Mouse (Mus musculus) kidney, postnatal 0 days (tissue): ENCODE results near the gene Ifna2. TPM values are rescaled to one million over a fixed set of nuclear protein-coding genes. Genes with fewer than 3 reads are reported as not detected.

ENCODE experiments used
- ATAC-seq: fragments of 200-750 bp; cut with Nextera tagmentation; replicated peaks from 2 replicates; pipeline ENCODE4 v1.8.0; 2017; ENCODE audit warnings: low read depth, moderate number of reproducible peaks, moderate TSS enrichment, moderate library complexity; ENCODE audit not compliant: low FRiP score
- DNase-seq: peaks from one replicate; pipeline ENCODE4 v3.0.0-alpha.2; 2016; ENCODE audit warnings: low spot score
- H3K27ac ChIP-seq: fragments of 300-500 bp; sonication (generic); 2 replicates; pipeline ENCODE4 v1.5.1; 2014; ENCODE audit warnings: mild to moderate bottlenecking
- H3K27me3 ChIP-seq: fragments of 300-500 bp; sonication (generic); 2 replicates; pipeline ENCODE4 v1.6.1; 2014; ENCODE audit warnings: low read length, mixed read lengths; ENCODE audit not compliant: insufficient read depth
- H3K36me3 ChIP-seq: fragments of 300-500 bp; sonication (generic); 2 replicates; pipeline ENCODE4 v1.6.1; 2014; ENCODE audit warnings: low read length, mixed read lengths; ENCODE audit not compliant: insufficient read depth
- H3K4me1 ChIP-seq: fragments of 300-500 bp; sonication (generic); replicated peaks from 2 replicates; pipeline ENCODE4 v1.6.1; 2014; ENCODE audit warnings: antibody characterized with exemption, low read length, mixed read lengths; ENCODE audit not compliant: insufficient read depth
- H3K4me2 ChIP-seq: fragments of 300-500 bp; sonication (generic); 2 replicates; pipeline ENCODE4 v1.6.1; 2014; ENCODE audit warnings: mild to moderate bottlenecking, low read length, moderate library complexity, mixed read lengths
- H3K4me3 ChIP-seq: fragments of 300-500 bp; sonication (generic); replicated peaks from 2 replicates; pipeline ENCODE4 v1.5.1; 2014; ENCODE audit warnings: low read depth, low read length
- H3K9ac ChIP-seq: fragments of 300-500 bp; sonication (generic); 2 replicates; pipeline ENCODE4 v1.6.1; 2014; ENCODE audit warnings: low read depth, low read length
- H3K9me3 ChIP-seq: fragments of 300-500 bp; sonication (generic); replicated peaks from 2 replicates; pipeline ENCODE4 v1.6.1; 2016; ENCODE audit warnings: low read length, inconsistent platforms, mixed read lengths
- CTCF ChIP-seq: IDR thresholded peaks from 2 replicates; pipeline ENCODE4 v1.5.1; 2016; ENCODE audit warnings: antibody characterized with exemption, low read depth, mild to moderate bottlenecking, moderate library complexity
- WGBS: fragments of 180-500 bp; shearing (Covaris S2); extraction: QIAGEN DNeasy Blood & Tissue Kit; methylation state at CpG from one replicate; pipeline ENCODE4 v1.1.7; 2014; 5-methylcytosine and 5-hydroxymethylcytosine counted together
- polyA plus RNA-seq: library from polyadenylated mRNA; unstranded; fragments of >200 nt; fragmentation: Nextera tagmentation; extraction: Ambion mirVana; gene quantifications from 2 replicates; pipeline ENCODE4 v1.2.1, GENCODE M21; 2015

Ifna2 gene
- polyA plus RNA-seq, 1 experiment from 2014 or later = not detected

- ATAC-seq (no peak), DNase-seq (no peak)
- no peak for TF ChIP-seq CTCF
- Histone ChIP-seq H3K9me3 (no peaks in the 10 kb centered on the region), H3K27ac (no peak overlapping the region), H3K4me3 (no peak overlapping the region), H3K4me2 (no peak overlapping the region), H3K36me3 (peaks cover 4% of the 10 kb centered on the region; the same call in 1 of the 2 replicates), H3K9ac (no peak overlapping the region), H3K4me1 (peaks cover 1% of the 10 kb centered on the region; the same call in 1 of the 2 replicates), H3K27me3 (no peaks in the 10 kb centered on the region)
These were observed 31.3 kb upstream of the Ifna2 start for GRCm38 (mm10) chr4:88715059-88715458.

DNA sequence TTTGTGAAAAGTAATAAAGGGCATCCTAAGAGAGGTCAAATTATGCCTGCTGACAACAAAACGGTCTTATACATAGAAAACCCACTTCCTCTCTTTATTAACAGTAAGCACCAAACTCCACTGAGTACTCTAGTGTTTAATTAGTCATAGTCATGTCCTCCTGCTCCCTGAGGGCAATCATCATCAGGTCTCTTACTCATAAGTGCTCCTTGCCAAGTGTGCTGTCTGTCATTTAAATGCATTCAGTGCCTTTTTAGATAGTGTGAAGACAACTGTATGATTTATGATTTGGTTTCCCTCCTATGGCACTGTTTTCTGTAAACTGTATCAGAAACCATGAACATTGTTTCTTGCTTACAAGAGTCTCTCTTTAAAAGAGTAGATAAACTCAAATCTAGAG lies 30.6 kb upstream of the Ifna2 start:
- H3K9ac ChIP-seq = no peak overlapping the region
- H3K4me2 ChIP-seq = no peak overlapping the region
- H3K9me3 ChIP-seq = no peaks in the 10 kb centered on the region
- DNase-seq (no peak), ATAC-seq (no peak)
- TF ChIP-seq CTCF = no peak
- no peaks in the 10 kb centered on the region for H3K4me1 ChIP-seq
- no peak overlapping the region for H3K27ac ChIP-seq
- H3K4me3 ChIP-seq = no peak overlapping the region
- peaks cover 4% of the 10 kb centered on the region; the same call in 1 of the 2 replicates for H3K36me3 ChIP-seq
- no peaks in the 10 kb centered on the region for H3K27me3 ChIP-seq
- WGBS = 83% methylated on average over 1 of the region's 1 CpGs

DNA sequence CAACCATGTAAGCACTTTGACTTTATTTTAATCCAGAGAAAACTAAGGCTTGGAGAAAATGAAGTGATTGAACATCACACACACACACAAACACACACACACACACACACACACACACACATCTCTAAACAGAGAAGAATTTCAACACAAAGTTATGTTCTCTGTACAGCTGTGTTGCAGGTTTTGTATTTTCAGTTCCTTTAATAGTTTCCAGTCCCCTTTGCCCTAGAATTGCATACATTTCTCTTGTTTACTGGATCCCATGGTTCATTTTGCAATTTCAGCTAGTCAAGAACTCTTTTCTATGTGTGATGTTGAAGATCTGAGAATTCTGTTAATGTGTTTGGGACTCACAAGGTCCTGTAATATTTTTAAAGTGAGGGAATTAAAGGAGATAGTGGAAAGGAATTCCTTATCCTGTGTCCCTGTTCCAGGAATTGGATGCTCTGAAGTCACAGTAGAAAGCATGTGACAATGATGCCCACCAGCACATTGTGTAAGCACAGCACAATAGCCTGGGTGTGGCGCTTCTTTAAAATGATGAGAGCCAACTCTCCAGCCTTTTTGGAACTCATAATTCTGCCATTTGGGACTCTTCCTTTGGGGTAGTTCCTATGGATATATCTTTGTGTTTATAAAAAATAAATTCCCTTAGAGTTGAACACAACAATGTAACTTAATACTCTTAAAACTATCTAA lies 23.6 kb upstream of the Ifna2 start:
- Histone ChIP-seq H3K4me2 (no peak overlapping the region), H3K4me1 (no peaks in the 10 kb centered on the region), H3K9me3 (no peaks in the 10 kb centered on the region), H3K27me3 (no peaks in the 10 kb centered on the region), H3K36me3 (no peaks in the 10 kb centered on the region), H3K9ac (no peak overlapping the region), H3K27ac (no peak overlapping the region), H3K4me3 (no peak overlapping the region)
- WGBS = 97% methylated on average over 1 of the region's 1 CpGs
- TF ChIP-seq CTCF = no peak
- no peak for ATAC-seq
- no peak for DNase-seq

- Histone ChIP-seq H3K4me2 (no peak overlapping the region), H3K4me3 (no peak overlapping the region), H3K36me3 (no peaks in the 10 kb centered on the region), H3K4me1 (no peaks in the 10 kb centered on the region), H3K9me3 (no peaks in the 10 kb centered on the region), H3K27me3 (no peaks in the 10 kb centered on the region), H3K9ac (no peak overlapping the region), H3K27ac (no peak overlapping the region)
- TF ChIP-seq CTCF = no peak
- 29% methylated on average over 3 of the region's 3 CpGs for WGBS
- DNase-seq (no peak), ATAC-seq (no peak)
These were observed 22.2 kb upstream of the Ifna2 start for GRCm38 (mm10) chr4:88705924-88706323.

GRCm38 (mm10) chr4:88699301-88699700 lies 15.6 kb upstream of the Ifna2 start:
- Histone ChIP-seq H3K9me3 (no peaks in the 10 kb centered on the region), H3K27me3 (no peaks in the 10 kb centered on the region), H3K36me3 (no peaks in the 10 kb centered on the region), H3K4me2 (no peak overlapping the region), H3K9ac (no peak overlapping the region), H3K4me1 (no peaks in the 10 kb centered on the region), H3K4me3 (no peak overlapping the region), H3K27ac (no peak overlapping the region)
- 80% methylated on average over 1 of the region's 1 CpGs for WGBS
- DNase-seq = no peak
- TF ChIP-seq CTCF = no peak
- no peak for ATAC-seq

- H3K4me1 ChIP-seq = no peaks in the 10 kb centered on the region
- TF ChIP-seq CTCF = no peak
- H3K4me2 ChIP-seq = no peak overlapping the region
- H3K9ac ChIP-seq = no peak overlapping the region
- no peaks in the 10 kb centered on the region for H3K9me3 ChIP-seq
- DNase-seq = no peak
- no peak for ATAC-seq
- H3K27ac ChIP-seq = no peak overlapping the region
- 78% methylated on average over 5 of the region's 5 CpGs for WGBS
- no peak overlapping the region for H3K4me3 ChIP-seq
- no peaks in the 10 kb centered on the region for H3K27me3 ChIP-seq
- H3K36me3 ChIP-seq = no peaks in the 10 kb centered on the region
These were observed 15.1 kb upstream of the Ifna2 start for GRCm38 (mm10) chr4:88698781-88699180.

DNA sequence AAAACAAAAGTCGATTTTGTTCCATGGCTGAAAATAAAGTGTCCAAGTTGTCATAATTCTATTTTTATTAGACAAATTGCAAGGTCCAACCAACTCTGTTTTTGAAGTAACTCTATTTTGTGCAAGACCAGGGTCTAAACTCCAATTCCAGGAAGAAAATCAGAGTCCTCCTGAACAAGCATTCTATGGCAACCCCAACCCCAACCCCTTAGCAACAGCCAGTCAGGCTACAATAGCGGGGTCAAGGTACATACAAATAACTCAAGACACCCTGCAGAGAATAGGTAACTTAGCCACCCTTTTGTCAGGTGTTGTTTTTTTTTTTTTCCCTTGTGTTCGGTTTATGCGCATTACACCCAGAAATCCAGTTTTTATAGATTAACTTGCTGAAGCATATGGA lies 14.0 kb upstream of the Ifna2 start:
- ATAC-seq (0 out of 2 replicates have a peak, but pooled peaks have one; percentile 72), DNase-seq (no peak)
- Histone ChIP-seq H3K4me1 (no peaks in the 10 kb centered on the region), H3K27ac (no peak overlapping the region), H3K4me3 (no peak overlapping the region), H3K36me3 (no peaks in the 10 kb centered on the region), H3K9ac (no peak overlapping the region), H3K27me3 (no peaks in the 10 kb centered on the region), H3K9me3 (no peaks in the 10 kb centered on the region), H3K4me2 (no peak overlapping the region)
- no peak for TF ChIP-seq CTCF
- 79% methylated on average over 4 of the region's 4 CpGs for WGBS
